Mouse (Mus musculus) CH12.LX (cell line): ENCODE measurements around the gene Nktr.

Experiments
- CHD2 ChIP-seq: IDR thresholded peaks from 2 replicates; pipeline ENCODE4 v1.6.1; 2011; ENCODE audit warnings: low read length, improper control_type of control experiment
- CTCF ChIP-seq, 2 experiments: IDR thresholded peaks in 1 of 2; conservative IDR thresholded peaks in 1 of 2; 2 replicates each; pipeline ENCODE4 v1.5.1; 2011 to 2012; ENCODE audit warnings: low read depth in 2 of 2, low read length in 2 of 2, improper control_type of control experiment in 1 of 2, inconsistent platforms in 1 of 2, mild to moderate bottlenecking in 1 of 2, moderate library complexity in 1 of 2
- E2F4 ChIP-seq: IDR thresholded peaks from 2 replicates; pipeline ENCODE4 v1.6.1; 2011; ENCODE audit warnings: low read depth, low read length, improper control_type of control experiment; ENCODE audit not compliant: insufficient replicate concordance
- ELF1 ChIP-seq: IDR thresholded peaks from 2 replicates; pipeline ENCODE4 v1.6.1; 2014; ENCODE audit warnings: low read depth, mild to moderate bottlenecking, inconsistent platforms, low read length, improper control_type of control experiment
- EP300 ChIP-seq: IDR thresholded peaks from 2 replicates; pipeline ENCODE4 v1.6.1; 2011; ENCODE audit warnings: low read length, improper control_type of control experiment
- KAT2A ChIP-seq: IDR thresholded peaks from 2 replicates; pipeline ENCODE4 v1.6.1; 2012; ENCODE audit warnings: low read length, improper control_type of control experiment, inconsistent platforms; ENCODE audit not compliant: insufficient replicate concordance
- NELFE ChIP-seq: IDR thresholded peaks from 2 replicates; pipeline ENCODE4 v1.6.1; 2011; ENCODE audit warnings: low read depth, low read length, improper control_type of control experiment
- POLR2A ChIP-seq: IDR thresholded peaks from 2 replicates; pipeline ENCODE4 v1.6.1; 2011; ENCODE audit warnings: low read depth, mild to moderate bottlenecking, improper control_type of control experiment, low read length
- TCF12 ChIP-seq: IDR thresholded peaks from 2 replicates; pipeline ENCODE4 v1.6.1; 2014; ENCODE audit warnings: low read depth, mild to moderate bottlenecking, inconsistent platforms, low read length, improper control_type of control experiment
- USF1 ChIP-seq: IDR thresholded peaks from 2 replicates; pipeline ENCODE4 v1.6.1; 2014; ENCODE audit warnings: low read depth, mild to moderate bottlenecking, inconsistent platforms, low read length, improper control_type of control experiment

DNA sequence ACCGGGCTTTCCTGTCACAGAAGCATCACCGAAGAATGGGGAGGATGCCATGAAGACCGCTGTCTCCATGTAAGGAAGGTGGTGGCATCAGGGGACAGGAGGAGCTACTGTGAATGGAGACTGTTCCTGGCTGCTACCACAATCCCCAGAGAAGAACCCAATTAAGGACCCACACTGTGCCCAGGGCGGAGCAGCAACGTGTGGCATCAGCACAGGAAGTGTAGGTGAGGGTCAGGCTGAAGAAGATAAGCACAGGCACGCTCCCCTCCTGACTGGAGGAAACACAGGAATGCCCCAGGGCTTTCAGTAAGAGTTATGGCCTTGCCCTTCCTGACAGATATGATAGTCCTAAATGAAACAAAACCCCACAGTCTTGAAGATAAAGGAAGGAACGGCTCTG, 83.8 kb downstream of the Nktr start:
- TF ChIP-seq CTCF (conservative IDR thresholded peaks at IDR 0.05 in 1 of 2, IDR thresholded peaks at IDR 0.05 in 1 of 2; ENCODE audit: low read depth in 2 of 2, low read length in 2 of 2): no peak
- TF ChIP-seq EP300: no peak
- TF ChIP-seq USF1: no peak
- no peak for TF ChIP-seq NELFE
- no peak for TF ChIP-seq POLR2A
- TF ChIP-seq KAT2A: no peak
- no peak for TF ChIP-seq ELF1
- no peak for TF ChIP-seq TCF12
- no peak for TF ChIP-seq CHD2
- no peak for TF ChIP-seq E2F4
